Mouse (Mus musculus) heart, postnatal 25 days (tissue): Measurements from ENCODE around the gene Gabbr2. TPM values are rescaled to one million over a fixed set of nuclear protein-coding genes. Genes with fewer than 3 reads are reported as not detected.
A peak's percentile ranks its signal among the peaks of the same experiment; 100 is the strongest.

Experiments used
- DNase-seq: peaks from one replicate; pipeline ENCODE4 v3.0.0; 2022; ENCODE audit warnings: low spot score
- intact Hi-C: fragments of 180-260 bp; cut with DNase I; formaldehyde crosslinking; loops from one replicate; pipeline ENCODE4 v1.15.1; 2025
- total RNA-seq, 2 experiments: library from RNA; stranded (reverse); gene quantifications; 2 replicates each; pipeline ENCODE4 v1.2.3; 2021

Gabbr2 gene
- total RNA-seq, 2 experiments from 2014 or later = 0.11 TPM; not detected in 1

DNA sequence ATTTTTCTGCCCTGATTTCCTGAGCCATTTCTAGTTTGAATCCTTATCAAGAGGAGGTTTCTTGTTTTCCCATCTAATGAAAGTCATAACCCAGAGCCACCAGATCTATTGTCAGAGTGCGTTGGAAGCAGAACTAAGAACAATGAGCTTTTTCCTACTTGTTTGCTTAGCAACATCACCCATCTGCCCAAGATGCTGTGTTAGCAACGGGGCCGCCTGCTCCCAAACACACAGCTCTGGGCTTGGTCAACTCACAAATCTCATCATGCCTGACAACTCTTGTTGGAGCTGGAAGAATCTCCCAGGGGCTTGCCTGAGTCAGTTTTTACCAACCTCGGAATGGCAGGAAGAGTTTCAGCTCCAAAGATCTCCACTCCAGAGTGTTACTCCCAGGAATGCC lies 111.7 kb downstream of the Gabbr2 start:
- DNase-seq = no peak
- intact Hi-C loops = no loop called here

DNA sequence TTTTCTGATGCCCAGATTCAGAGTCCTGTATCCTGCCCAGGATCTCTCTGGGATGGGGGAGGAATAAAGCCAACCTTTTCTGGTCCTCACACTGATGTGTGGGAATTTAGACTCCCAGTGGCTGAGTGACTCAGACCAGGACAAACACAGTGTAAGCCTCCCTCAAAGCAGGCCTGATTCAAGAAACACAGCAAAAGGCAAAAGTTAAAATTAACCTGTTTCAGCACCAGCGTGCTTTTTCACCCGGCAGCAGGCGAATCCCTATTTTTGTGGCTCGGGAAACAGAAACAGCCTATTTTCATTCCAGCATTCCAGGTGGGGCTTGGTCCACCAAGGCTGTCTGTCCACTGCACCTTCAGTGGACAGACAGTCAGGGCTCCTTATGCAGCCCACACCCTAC lies 118.9 kb downstream of the Gabbr2 start:
- no peak for DNase-seq
- intact Hi-C loops = no loop called here

DNA sequence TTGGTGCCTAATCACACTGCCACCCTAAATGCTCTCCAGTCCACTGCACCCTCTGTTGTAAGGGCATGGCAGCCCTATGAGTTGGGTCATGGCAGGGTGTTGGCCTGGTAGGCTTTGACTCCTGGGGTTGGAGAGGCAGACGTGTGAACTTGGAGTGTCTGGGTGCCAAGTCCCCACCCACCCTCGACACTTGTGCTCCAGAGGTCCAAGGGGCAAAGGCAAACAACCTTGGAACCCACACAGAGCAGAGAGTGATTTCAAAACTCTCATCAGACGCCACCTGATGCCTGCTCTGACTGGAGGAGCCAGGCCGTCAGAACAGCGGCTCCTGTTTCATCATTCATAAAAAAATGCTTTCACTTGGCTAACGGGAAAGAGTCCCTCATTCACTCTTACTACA lies 121.5 kb downstream of the Gabbr2 start:
- intact Hi-C loops = no loop called here
- DNase-seq = no peak

GRCm38 (mm10) chr4:46869380-46869779 lies 122.3 kb downstream of the Gabbr2 start:
- intact Hi-C loops = no loop called here
- DNase-seq = no peak

- no peak for DNase-seq
- intact Hi-C loops = no loop called here
These were observed 122.8 kb downstream of the Gabbr2 start for GRCm38 (mm10) chr4:46868921-46869320.

DNA sequence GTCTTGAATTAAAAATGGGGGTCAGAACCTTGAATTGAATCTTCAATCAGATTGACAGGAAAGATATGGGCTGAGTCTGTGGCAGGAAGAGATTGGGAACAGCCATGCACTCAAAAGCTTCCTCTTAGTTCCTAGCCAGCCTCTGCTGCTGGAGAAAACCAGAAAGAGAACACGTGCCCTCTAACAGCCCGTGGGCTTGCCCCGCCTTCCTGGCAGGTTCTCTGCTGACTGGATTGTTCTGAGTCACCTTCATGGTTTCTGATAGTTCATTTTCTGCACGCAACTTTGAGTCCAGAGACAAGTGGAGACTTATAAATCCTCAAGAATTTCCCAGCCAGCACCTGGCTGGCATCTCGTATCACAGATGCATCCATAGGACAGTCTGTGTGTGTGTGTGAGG lies 123.5 kb downstream of the Gabbr2 start:
- DNase-seq = no peak
- intact Hi-C loops = no loop called here

GRCm38 (mm10) chr4:46867779-46868178 lies 123.9 kb downstream of the Gabbr2 start:
- intact Hi-C loops = no loop called here
- DNase-seq = no peak

GRCm38 (mm10) chr4:46866070-46866469 lies 125.6 kb downstream of the Gabbr2 start:
- no peak for DNase-seq
- intact Hi-C loops = no loop called here

DNA sequence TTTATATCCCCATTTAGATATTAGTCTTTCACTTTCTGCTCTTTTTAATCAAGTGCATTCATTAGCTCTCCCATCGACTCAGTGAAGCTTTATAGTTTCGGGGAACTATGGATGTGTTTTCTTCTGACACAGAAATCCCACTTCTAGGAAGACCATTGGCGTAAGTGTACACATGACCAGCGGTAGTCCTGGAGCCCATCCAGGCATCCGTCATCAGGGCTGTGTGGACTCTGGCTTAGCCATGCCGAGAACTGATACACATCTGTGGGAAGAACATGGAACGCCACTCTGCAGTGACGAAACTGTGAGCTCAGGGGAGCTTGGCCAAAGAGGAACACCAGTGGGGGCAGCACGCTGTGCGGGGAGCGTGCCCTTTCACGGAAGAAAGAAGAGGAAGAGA lies 128.0 kb downstream of the Gabbr2 start:
- intact Hi-C loops = no loop called here
- no peak for DNase-seq

DNA sequence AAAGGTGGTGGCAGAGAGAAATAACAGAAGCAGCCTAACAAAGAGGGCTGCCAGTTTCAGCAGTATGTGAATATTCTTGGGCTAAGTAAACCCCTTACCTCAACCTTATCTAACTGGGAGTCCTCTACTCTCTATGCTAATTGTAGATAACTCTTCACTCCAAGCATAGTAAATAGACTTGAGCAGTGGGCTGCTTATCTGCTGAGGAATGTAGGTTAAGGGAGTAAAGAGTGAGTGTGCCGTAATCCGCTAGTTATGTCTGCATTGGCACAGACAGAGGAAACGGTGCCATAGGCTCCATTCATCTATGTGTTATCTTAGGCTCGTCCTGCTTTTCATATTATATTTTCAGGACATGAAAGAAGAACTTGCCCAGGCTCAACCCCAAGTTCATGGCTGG lies 129.0 kb downstream of the Gabbr2 start:
- DNase-seq = no peak
- intact Hi-C loops = no loop called here

DNA sequence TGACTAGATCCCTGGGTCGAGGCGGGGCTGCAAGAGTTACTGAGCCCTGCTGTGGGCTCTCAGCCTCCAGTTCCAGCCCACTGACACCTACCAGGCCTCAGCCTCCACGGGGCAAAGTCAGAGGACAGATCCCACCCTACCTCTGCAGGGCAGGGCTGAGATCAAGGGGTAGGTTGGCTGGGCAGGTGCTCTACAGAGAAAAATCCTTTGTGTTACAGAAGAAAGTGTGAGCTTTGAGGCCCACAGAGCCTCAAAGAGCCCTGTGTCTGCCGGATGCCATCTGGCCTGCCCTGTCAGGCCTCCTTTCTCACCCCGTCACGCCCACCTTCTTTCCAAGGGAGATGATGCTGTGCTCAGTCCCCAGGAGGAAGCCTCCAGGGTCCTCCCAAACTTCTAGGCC lies 131.1 kb downstream of the Gabbr2 start:
- no peak for DNase-seq
- intact Hi-C loops = no loop called here

DNA sequence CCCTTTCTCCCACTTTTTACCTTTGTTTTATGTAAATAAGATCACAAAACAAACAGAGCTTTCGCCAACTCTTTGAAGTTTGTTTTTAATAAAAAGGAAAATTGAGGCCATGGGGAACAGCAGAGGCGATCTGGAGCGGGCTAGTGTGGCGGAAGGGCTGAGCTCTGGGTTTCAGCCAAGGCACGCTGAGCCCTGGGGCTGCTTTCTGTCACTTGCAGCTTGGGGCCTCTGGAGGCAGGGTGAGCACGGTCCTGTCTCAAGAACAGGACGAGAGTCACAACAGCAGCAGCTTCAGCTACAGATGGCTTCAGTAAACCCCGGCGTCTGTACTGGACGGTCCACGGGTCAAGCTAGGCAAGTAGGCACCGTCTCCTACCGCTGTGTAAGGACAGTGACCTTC lies 132.8 kb downstream of the Gabbr2 start:
- intact Hi-C loops = no loop called here

GRCm38 (mm10) chr4:46856145-46856544 lies 135.5 kb downstream of the Gabbr2 start:
- intact Hi-C loops = no loop called here
- no peak for DNase-seq

More for the DNA sequence above, 132.8 kb downstream of the Gabbr2 start:
- DNase-seq = peak; percentile 15

GRCm38 (mm10) chr4:46854686-46855385 lies 136.8 kb downstream of the Gabbr2 start:
- intact Hi-C loops = no loop called here
- no peak for DNase-seq

GRCm38 (mm10) chr4:46853852-46854460 lies 137.7 kb downstream of the Gabbr2 start:
- no peak for DNase-seq
- intact Hi-C loops = no loop called here

GRCm38 (mm10) chr4:46847745-46848144 lies 143.9 kb downstream of the Gabbr2 start:
- no peak for DNase-seq
- intact Hi-C loops = no loop called here

DNA sequence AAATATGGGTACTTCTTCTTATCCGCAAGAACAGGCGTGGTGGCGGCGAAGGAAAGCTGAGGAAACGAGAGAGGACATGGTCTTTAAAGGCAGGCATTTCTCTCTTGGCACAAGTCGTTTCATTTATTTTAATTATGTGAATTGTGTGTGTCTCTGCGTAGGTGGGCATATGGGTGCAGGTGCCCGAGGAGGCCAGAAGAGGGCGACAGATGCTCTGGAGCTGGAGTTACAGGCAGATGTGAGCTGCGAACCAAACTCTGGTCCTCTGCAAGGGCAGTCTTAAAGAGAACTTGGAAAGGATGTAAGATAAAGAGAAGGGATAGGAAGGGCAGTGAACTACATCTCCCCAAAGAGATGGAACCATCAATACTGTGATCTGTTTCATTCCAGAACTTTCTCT lies 145.3 kb downstream of the Gabbr2 start:
- no peak for DNase-seq
- intact Hi-C loops = no loop called here

- intact Hi-C loops = no loop called here
- DNase-seq = no peak
These were observed 146.6 kb downstream of the Gabbr2 start for GRCm38 (mm10) chr4:46844982-46845643.

GRCm38 (mm10) chr4:46844567-46844966 lies 147.1 kb downstream of the Gabbr2 start:
- intact Hi-C loops = no loop called here
- no peak for DNase-seq

DNA sequence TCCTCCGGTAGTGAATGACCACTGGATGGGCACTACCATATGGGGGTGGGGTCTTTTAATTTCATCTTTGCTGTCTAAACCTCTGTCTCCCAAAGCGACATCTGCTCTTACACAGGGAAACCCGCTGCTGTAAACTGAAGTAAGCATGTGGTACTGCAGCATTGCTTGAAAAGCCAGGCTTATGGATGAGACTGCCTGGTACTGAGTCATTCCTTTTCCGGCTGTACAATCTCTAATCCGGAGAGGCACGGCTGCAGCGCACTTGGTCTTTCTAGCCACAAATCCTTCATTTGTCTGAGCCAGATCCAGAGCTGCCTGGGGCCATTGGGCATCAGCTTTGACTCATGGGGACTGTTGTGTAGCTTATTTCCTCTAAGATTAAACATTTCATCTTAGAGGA lies 149.1 kb downstream of the Gabbr2 start:
- no peak for DNase-seq
- intact Hi-C loops = no loop called here

DNA sequence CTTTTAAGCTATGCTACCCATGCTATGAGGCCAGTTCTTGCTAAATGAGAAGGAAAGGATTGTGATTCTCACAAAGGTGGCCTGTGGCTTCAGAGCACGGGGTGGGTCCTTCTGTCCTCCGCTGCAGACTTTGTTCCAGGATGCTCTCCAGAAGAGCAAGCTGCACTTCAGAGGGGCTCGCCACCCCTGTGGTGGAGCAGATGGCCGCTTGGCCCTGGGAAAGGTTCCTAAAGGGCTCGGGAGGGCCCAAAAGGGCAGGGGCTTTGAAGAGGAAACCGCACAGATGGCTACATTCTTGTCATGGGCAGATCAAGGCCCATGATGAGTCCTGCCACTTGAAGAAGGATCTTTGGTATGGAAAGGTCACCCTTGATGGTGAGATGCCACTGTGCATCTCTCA lies 151.5 kb downstream of the Gabbr2 start:
- no peak for DNase-seq
- intact Hi-C loops = no loop called here
